Mouse (Mus musculus) yolk sac, embryonic 10.5 days (tissue): ENCODE results near the gene Cmss1.

Source experiments
- DNase-seq: peaks from one replicate; pipeline ENCODE4 v3.0.0-alpha.2; 2017; ENCODE audit warnings: low spot score

The Cmss1 gene

DNA sequence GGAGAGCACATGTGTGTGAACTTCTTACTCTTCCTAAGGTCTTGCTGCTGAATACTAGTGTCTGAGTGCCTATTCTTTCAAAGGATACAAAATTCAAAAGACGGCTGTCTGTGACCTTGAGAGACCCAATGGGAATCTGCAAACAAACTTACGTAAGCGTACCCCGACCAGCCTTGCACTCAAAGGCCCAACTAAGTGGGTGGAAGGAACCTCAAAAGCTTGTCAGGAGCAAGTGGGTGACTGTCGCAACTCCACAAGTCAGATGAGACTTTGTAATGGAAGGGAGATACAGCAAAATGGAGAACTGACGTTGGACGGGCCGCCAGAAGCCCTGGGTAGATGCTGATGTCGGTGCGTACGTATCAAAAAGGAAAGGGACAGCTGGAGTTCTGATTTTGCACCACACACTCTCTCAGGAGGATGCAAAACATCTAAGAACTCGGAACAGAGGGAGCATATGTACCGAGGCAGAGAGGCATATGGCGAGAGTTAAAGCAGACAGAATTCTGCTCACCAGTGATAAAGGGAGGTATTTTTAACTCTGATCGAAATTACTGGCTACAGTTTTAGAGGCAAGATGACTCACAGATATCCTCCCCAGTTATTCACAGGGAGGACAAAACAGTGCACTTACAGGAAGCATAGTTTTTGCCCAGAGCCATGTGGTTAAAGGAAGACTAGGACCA, 217.0 kb downstream of the Cmss1 start:
- no peak for DNase-seq

- no peak for DNase-seq
Measured at GRCm38 (mm10) chr16:57384274-57384673, 222.4 kb downstream of the Cmss1 start.

DNA sequence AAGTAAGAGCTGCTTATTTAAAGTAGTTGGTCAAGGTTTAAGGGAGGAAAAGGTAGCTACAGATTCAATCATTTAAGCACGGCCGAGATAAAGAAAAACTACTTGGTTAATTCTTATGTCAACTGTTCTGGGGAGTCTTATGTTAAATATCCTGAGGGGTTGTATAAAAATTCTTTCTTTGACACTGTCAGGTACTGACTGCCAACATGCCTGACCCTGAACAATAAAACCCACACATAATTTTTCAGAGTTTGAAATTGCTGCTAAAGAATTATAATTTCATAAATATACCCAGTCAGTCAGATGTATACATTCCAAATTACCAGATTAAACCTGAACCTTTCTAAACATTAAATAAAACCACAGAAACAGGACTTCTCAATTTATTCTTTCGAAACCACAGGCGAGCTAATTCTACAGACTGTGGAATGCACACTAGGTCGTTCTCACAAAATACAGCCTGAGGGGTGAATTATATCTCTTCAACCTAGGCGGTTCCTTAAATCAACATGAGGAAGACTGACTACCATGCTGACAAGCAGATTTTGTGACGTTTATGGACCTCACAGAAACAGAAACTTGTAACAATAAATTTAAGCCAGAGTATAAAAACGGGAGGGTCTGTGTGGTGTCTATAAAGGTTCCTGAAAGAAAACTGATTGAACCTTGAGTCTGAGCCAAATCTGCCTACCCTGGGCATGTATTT, 223.2 kb downstream of the Cmss1 start:
- DNase-seq: no peak

DNA sequence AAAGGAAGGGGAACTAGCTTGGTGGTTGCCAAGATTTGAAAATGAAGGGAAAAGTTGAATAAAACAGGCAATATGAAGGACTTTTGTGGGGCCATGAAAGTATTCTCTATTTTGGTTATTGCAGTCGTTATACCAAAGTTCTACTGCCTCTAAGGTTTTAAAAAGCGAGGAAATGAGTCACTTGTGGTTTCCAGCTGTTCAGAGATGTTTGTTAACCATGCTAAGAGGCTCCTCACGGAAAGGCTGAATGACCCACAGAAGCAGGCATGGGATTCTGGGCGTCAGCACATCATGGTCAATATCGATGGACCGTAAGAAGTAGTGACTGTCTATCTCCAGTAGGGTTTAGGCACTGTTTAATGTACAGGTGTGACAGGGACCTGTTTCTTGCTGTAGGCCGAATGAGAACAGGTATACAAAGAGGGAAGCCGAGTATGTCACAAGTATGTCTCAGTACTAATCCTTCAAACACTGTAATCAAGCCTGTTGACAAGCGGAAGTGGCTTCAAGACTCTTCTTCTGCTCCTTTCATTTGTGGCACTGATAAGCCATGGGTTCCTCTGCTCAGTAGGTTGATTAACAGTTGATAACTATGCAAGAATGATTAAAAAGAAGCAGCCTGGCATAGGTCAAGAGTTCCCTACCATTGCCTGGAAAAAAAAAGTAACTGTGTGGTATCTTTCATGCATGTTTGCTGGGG, 227.9 kb downstream of the Cmss1 start:
- DNase-seq: no peak

DNA sequence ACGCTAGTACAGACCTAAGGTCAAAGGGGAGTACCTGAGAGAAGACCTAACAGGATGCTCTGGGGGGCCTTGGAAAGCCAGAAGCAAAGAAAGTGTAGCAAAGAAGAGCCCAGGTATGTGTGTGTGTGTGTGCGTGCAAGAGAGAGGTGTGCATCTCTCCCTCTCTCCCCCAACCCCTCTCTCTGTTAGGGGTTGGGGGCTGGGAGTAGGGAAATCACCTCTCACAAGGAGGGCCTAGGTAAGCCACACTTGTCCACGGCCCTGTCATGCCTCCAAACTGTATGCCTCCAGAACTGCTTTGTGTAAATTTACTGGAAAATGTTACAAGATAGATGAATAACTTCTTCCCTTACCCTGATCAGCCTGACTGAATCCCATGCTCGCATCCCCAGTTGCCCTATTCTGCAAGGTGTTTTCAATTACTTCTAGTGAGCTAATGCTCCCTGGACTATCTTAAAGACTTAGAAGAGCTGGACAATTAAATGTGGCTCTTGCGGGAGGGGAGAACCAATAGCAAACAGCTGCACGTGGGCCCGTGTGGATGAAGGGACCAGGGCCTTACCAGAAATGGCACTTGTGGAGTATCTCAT, 231.3 kb downstream of the Cmss1 start:
- no peak for DNase-seq

DNA sequence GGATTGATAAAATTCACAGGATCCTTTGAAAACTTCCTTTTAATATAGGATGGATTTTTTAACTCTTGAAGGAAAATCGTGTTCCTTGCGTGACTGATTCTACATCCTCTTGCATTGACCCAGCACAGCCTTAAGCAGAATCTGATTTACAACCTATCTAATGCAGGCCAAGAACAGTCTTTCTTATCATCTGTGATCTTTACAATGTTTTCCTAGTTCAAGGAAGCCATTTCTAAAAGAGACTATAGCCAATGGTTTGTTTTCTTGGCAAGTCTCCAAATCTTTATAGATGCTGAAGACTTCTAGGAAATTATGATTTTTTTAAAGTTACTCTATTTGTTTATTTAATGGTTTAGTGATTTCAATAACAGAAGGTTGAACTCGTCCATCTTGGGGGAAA, 234.5 kb downstream of the Cmss1 start:
- DNase-seq: no peak

- DNase-seq: no peak
Measured at GRCm38 (mm10) chr16:57369846-57370496, 236.7 kb downstream of the Cmss1 start.

GRCm38 (mm10) chr16:57366941-57367694, 239.5 kb downstream of the Cmss1 start:
- DNase-seq: no peak

- DNase-seq: peak; percentile 20
Measured at GRCm38 (mm10) chr16:57366141-57366540, 240.5 kb downstream of the Cmss1 start.

DNA sequence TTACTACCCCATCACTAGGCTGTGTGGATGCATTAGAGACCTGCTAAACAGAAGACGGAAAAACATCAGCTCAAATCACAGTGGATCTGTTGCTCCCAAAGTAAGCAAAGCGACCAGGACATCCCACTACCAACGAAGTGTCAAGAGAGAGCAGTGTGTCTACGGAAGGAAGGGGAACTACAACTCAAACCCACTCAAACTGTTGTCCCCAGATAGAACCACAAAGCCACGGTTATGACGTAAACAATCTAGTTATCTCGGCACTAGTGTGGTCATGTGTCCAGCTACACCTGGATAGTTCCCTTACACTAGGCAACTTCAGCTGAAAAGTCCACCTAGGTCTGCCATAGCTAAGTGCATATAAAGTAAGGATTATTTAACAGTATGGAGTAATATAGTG, 242.2 kb downstream of the Cmss1 start:
- no peak for DNase-seq

DNA sequence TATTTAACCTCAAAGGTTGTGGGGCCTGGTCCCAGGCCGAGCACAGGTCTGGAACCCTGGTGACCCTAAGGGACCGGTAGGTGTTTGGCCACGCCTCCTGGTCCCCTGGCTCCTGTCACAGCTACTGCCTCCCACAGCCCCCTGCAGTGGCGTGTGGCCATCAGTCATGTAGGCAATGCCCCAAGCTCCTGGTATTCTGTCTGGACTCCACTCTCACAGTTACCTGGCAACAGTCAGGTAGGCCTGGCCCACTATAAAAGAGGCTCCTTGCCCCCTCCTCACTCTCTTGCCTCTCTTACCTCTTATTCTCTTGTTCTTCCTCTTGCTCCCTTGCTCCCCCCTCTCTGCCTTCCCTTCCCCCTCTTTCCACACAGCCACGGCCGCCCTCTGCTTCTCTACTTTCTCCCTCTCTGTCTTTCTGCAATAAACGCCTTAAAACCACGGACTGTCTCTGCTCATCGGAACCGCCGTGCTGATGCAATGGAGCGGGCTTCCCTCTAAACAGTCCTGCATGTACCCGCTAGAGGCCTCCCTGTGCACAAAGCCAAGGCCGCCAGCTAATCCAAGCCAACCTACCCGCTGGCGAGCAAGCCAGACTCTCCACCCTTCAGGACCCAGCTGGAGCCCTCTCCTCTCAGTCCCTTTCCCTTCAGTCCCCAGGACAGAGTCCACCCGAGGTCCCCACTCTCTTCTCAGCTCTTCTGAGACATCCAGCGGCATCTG, 243.8 kb downstream of the Cmss1 start:
- DNase-seq: peak; percentile 20

- DNase-seq: no peak
Measured at GRCm38 (mm10) chr16:57360785-57361184, 245.9 kb downstream of the Cmss1 start.

GRCm38 (mm10) chr16:57359251-57359650, 247.4 kb downstream of the Cmss1 start:
- DNase-seq: no peak

DNA sequence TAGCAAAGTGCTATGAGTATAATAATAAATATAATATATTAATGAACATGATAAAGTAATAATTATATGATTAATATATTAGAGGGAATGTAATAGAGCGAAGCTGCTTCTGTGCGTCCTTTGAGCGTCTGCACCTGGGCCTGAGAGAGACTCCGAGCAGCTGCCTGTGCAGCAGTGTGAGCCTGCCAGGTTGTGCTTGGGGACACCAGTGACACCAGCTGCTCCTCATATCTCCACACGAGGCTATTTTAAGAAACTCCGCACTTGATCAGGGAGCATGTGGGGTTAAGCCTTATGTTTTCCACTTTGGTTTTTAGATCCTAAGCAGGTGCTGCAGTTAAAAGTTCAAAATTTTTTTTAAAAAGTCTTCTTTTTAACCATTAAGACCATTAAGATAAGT, 249.7 kb downstream of the Cmss1 start:
- DNase-seq: no peak

GRCm38 (mm10) chr16:57356454-57356853, 250.2 kb downstream of the Cmss1 start:
- no peak for DNase-seq

DNA sequence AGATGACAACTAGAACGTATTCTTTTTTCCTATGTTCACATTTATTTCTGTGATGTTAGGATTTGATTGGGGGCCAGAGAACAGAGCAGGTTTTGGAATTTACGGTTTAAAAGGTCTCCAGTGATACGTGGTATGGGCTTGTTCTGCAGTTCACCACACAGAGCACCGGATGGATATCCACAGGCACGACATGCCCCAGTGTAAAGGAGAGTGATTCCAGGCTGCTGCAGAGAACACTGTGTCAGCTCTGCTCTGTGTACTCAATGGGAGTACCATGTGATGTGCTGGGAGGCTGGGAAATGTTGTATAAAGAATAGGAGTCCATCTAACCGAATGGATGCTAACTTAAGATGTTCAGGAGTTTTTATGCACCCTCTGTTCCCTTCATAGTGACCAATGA, 252.7 kb downstream of the Cmss1 start:
- no peak for DNase-seq

DNA sequence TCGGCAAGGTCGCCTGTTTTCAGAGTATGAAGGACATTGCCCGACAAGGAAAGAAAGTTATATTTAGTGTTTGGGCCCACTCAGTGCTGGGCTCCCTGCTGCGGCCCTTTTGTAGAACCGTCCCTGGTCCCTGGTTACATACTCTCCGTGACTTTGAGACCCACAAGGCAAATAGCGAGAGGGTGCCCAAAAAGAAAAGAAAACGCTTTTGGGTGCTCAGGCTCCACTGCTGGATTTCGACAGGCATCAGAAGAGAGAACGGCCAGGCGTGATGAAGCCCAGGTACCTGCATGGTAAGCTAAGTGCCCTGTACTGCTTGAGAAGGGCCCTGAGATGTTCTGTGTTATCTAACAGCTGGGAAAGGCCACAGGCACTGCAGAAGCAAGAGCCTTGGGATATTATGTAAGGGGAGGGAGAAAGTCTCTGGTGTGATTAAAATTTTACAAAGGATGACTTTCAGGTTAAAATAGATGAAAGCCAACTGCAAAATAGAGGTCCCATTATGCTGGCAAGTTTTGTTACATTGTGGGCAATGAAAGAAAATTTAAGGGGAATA, 253.4 kb downstream of the Cmss1 start:
- DNase-seq: no peak

GRCm38 (mm10) chr16:57352751-57353150, 253.9 kb downstream of the Cmss1 start, which contains the start of gene Filip1l:
Gene Filip1l, plus strand, starts transcription at chr16:57353093.
- DNase-seq: no peak

DNA sequence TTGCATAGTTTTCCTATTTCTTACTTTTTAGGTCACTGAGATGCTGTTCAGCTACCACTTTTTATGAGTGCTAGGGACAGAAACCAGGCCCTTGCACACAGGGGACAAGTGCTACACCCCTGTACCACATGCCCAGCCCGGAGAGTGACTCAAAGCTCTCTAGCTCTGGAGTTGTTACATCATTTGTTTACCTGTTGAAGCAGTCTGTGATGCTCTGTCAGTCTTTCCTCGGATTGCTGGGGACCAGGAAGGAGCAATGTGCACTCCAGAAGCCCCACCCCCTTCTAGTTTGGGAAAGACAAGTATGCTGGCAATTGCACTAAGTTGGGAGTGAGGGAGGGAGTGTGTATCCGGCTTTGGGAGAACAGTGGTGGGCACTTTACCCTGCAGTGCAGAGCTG, 257.0 kb downstream of the Cmss1 start:
- no peak for DNase-seq

- no peak for DNase-seq
Measured at GRCm38 (mm10) chr16:57349039-57349438, 257.6 kb downstream of the Cmss1 start.
